Comparison of ENCODE assay signal across 23 mouse cellular contexts in genomic region chr4:136706696-136707095, GRCm38 (mm10).
DNase-seq lines count a peak whose midpoint lies in the region; ATAC-seq and TF ChIP-seq lines count a peak whose summit lies in the region.
"Had no signal": no experiment of that assay in that cellular context is flagged by ENCODE, and none has a peak within 500 bp of the region (broad histone marks: within the 10 kb centered on the region; RNA-seq: fewer than 3 reads in every experiment).

No protein-coding gene starts in this region.

- H3K4me3 ChIP-seq in embryonic facial prominence, embryonic 14.5 days (ENCODE audit: low read depth, low read length): no peak overlapping the region
- H3K4me3 ChIP-seq in embryonic facial prominence, embryonic 10.5 days: no peak overlapping the region
- H3K4me3 ChIP-seq in hindbrain, embryonic 15.5 days: no peak overlapping the region
- no peak overlapping the region for H3K4me3 ChIP-seq in hindbrain, embryonic 16.5 days (ENCODE audit: low read length)
- H3K4me3 ChIP-seq in midbrain, embryonic 15.5 days: no peak overlapping the region
- no peak overlapping the region for H3K4me3 ChIP-seq in midbrain, embryonic 16.5 days (ENCODE audit: low read depth, low read length)
- no peak overlapping the region for H3K4me3 ChIP-seq in layer of hippocampus, adult 2 months
- H3K4me3 ChIP-seq: embryonic facial prominence, embryonic 13.5 days; heart, embryonic 12.5 days; neural tube, embryonic 13.5 days had no signal

- WGBS in embryonic facial prominence, embryonic 14.5 days: 60% methylated on average over 4 of the region's 4 CpGs
- 67% methylated on average over 4 of the region's 4 CpGs for WGBS in embryonic facial prominence, embryonic 10.5 days
- 67% methylated on average over 4 of the region's 4 CpGs for WGBS in hindbrain, embryonic 15.5 days
- 63% methylated on average over 4 of the region's 4 CpGs for WGBS in hindbrain, embryonic 16.5 days
- 67% methylated on average over 4 of the region's 4 CpGs for WGBS in midbrain, embryonic 15.5 days
- 75% methylated on average over 4 of the region's 4 CpGs for WGBS in midbrain, embryonic 16.5 days

- no peaks in the 10 kb centered on the region for H3K36me3 ChIP-seq in embryonic facial prominence, embryonic 14.5 days (ENCODE audit: control insufficient read depth, insufficient read depth, low read length)
- H3K36me3 ChIP-seq in embryonic facial prominence, embryonic 10.5 days (replicated peaks): no peaks in the 10 kb centered on the region
- no peaks in the 10 kb centered on the region for H3K36me3 ChIP-seq in hindbrain, embryonic 15.5 days
- H3K36me3 ChIP-seq in hindbrain, embryonic 16.5 days (ENCODE audit: control insufficient read depth, insufficient read depth, low read length): no peaks in the 10 kb centered on the region
- no peaks in the 10 kb centered on the region for H3K36me3 ChIP-seq in midbrain, embryonic 15.5 days (replicated peaks)
- no peaks in the 10 kb centered on the region for H3K36me3 ChIP-seq in midbrain, embryonic 16.5 days (ENCODE audit: control insufficient read depth, insufficient read depth, low read length)
- H3K36me3 ChIP-seq: embryonic facial prominence, embryonic 13.5 days; heart, embryonic 12.5 days; neural tube, embryonic 13.5 days had no signal

- no peak for DNase-seq in embryonic facial prominence, embryonic 14.5 days (ENCODE audit: low spot score)
- DNase-seq in embryonic facial prominence, embryonic 10.5 days (ENCODE audit: low spot score): no peak
- DNase-seq in kidney, postnatal 36 days: peak; percentile 49 to 59
- DNase-seq in layer of hippocampus, adult 2 months (ENCODE audit: low spot score in 2 of 2): no peak
- DNase-seq: adrenal gland, postnatal 14 days; cerebellum, adult 2 months; cerebellum, postnatal 25 days; gastrocnemius, postnatal 10 days; heart, postnatal 10 days; retina, postnatal 1 day; right cerebral cortex, postnatal 25 days; spleen, adult 18-20 months; thymus, postnatal 36 days had no signal

- H3K9ac ChIP-seq in embryonic facial prominence, embryonic 14.5 days (ENCODE audit: low read depth, low read length): no peak overlapping the region
- no peak overlapping the region for H3K9ac ChIP-seq in hindbrain, embryonic 15.5 days
- H3K9ac ChIP-seq in hindbrain, embryonic 16.5 days (ENCODE audit: low read depth, low read length): no peak overlapping the region
- no peak overlapping the region for H3K9ac ChIP-seq in midbrain, embryonic 15.5 days
- H3K9ac ChIP-seq in midbrain, embryonic 16.5 days (ENCODE audit: low read depth, low read length): no peak overlapping the region
- H3K9ac ChIP-seq: embryonic facial prominence, embryonic 13.5 days; heart, embryonic 12.5 days; neural tube, embryonic 13.5 days had no signal

- H3K27ac ChIP-seq in embryonic facial prominence, embryonic 14.5 days (replicated peaks; ENCODE audit: low read depth, low read length): no peak overlapping the region
- no peak overlapping the region for H3K27ac ChIP-seq in embryonic facial prominence, embryonic 10.5 days (replicated peaks)
- H3K27ac ChIP-seq in hindbrain, embryonic 15.5 days (replicated peaks): no peak overlapping the region
- H3K27ac ChIP-seq in hindbrain, embryonic 16.5 days (ENCODE audit: low read depth, low read length): no peak overlapping the region
- H3K27ac ChIP-seq in midbrain, embryonic 15.5 days: no peak overlapping the region
- no peak overlapping the region for H3K27ac ChIP-seq in midbrain, embryonic 16.5 days (ENCODE audit: low read length)
- no peak overlapping the region for H3K27ac ChIP-seq in layer of hippocampus, adult 2 months
- H3K27ac ChIP-seq: embryonic facial prominence, embryonic 13.5 days; macrophage; neural tube, embryonic 13.5 days had no signal

- no peak overlapping the region for H3K4me2 ChIP-seq in embryonic facial prominence, embryonic 14.5 days (ENCODE audit: low read depth, low read length)
- no peak overlapping the region for H3K4me2 ChIP-seq in hindbrain, embryonic 15.5 days
- no peak overlapping the region for H3K4me2 ChIP-seq in hindbrain, embryonic 16.5 days (ENCODE audit: low read length)
- no peak overlapping the region for H3K4me2 ChIP-seq in midbrain, embryonic 15.5 days
- H3K4me2 ChIP-seq in midbrain, embryonic 16.5 days (ENCODE audit: low read length): no peak overlapping the region
- H3K4me2 ChIP-seq: embryonic facial prominence, embryonic 13.5 days; heart, embryonic 12.5 days; neural tube, embryonic 13.5 days had no signal

- peak; percentile 49; the same call in 1 of the 2 replicates for ATAC-seq in embryonic facial prominence, embryonic 14.5 days (ENCODE audit: low read depth)
- 0 out of 2 replicates have a peak, but pooled peaks have one; percentile 32 for ATAC-seq in hindbrain, embryonic 15.5 days (ENCODE audit: low FRiP score, low read depth)
- no peak for ATAC-seq in hindbrain, embryonic 16.5 days
- 0 out of 2 replicates have a peak, but pooled peaks have one; percentile 20 for ATAC-seq in midbrain, embryonic 15.5 days (replicated peaks)
- no peak for ATAC-seq in midbrain, embryonic 16.5 days
- ATAC-seq: activated CD4-positive, CD25-positive, alpha-beta regulatory T cell, adult 4 months; forebrain, embryonic 14.5 days had no signal

- peaks cover 4% of the 10 kb centered on the region; the same call in 1 of the 2 replicates for H3K4me1 ChIP-seq in embryonic facial prominence, embryonic 14.5 days (ENCODE audit: control insufficient read depth, insufficient read depth, low read length)
- H3K4me1 ChIP-seq in embryonic facial prominence, embryonic 10.5 days: peaks cover 67% of the 10 kb centered on the region
- peaks cover 42% of the 10 kb centered on the region for H3K4me1 ChIP-seq in hindbrain, embryonic 15.5 days (replicated peaks)
- peaks cover 23% of the 10 kb centered on the region for H3K4me1 ChIP-seq in hindbrain, embryonic 16.5 days (ENCODE audit: control insufficient read depth, insufficient read depth, low read depth, low read length)
- peaks cover 30% of the 10 kb centered on the region for H3K4me1 ChIP-seq in midbrain, embryonic 15.5 days
- H3K4me1 ChIP-seq in midbrain, embryonic 16.5 days (ENCODE audit: control insufficient read depth, insufficient read depth, low read length): peaks cover 10% of the 10 kb centered on the region

- no peaks in the 10 kb centered on the region for H3K9me3 ChIP-seq in embryonic facial prominence, embryonic 14.5 days (ENCODE audit: control insufficient read depth, low read length)
- H3K9me3 ChIP-seq in embryonic facial prominence, embryonic 10.5 days: no peaks in the 10 kb centered on the region
- no peaks in the 10 kb centered on the region for H3K9me3 ChIP-seq in hindbrain, embryonic 15.5 days
- H3K9me3 ChIP-seq in hindbrain, embryonic 16.5 days (ENCODE audit: control insufficient read depth, low read length): no peaks in the 10 kb centered on the region
- no peaks in the 10 kb centered on the region for H3K9me3 ChIP-seq in midbrain, embryonic 15.5 days
- no peaks in the 10 kb centered on the region for H3K9me3 ChIP-seq in midbrain, embryonic 16.5 days (replicated peaks; ENCODE audit: control insufficient read depth, low read length, poor library complexity, severe bottlenecking)
- H3K9me3 ChIP-seq: embryonic facial prominence, embryonic 13.5 days; heart, embryonic 12.5 days; neural tube, embryonic 13.5 days had no signal

- no peaks in the 10 kb centered on the region for H3K27me3 ChIP-seq in embryonic facial prominence, embryonic 14.5 days (replicated peaks; ENCODE audit: control insufficient read depth, insufficient read depth, low read length)
- H3K27me3 ChIP-seq in embryonic facial prominence, embryonic 10.5 days (replicated peaks; ENCODE audit: low read depth, poor library complexity, severe bottlenecking): no peaks in the 10 kb centered on the region
- no peaks in the 10 kb centered on the region for H3K27me3 ChIP-seq in hindbrain, embryonic 15.5 days
- H3K27me3 ChIP-seq in hindbrain, embryonic 16.5 days (replicated peaks; ENCODE audit: control insufficient read depth, insufficient read depth, low read length): no peaks in the 10 kb centered on the region
- no peaks in the 10 kb centered on the region for H3K27me3 ChIP-seq in midbrain, embryonic 15.5 days (replicated peaks)
- H3K27me3 ChIP-seq in midbrain, embryonic 16.5 days (ENCODE audit: control insufficient read depth, insufficient read depth, low read depth, low read length): no peaks in the 10 kb centered on the region
- H3K27me3 ChIP-seq: embryonic facial prominence, embryonic 13.5 days; neural tube, embryonic 13.5 days had no signal

- no peak for TF ChIP-seq CTCF in layer of hippocampus, adult 2 months (conservative IDR thresholded peaks at IDR 0.05)

Comparison
In these comparisons a context has a peak if more than half of its experiments do, and no peak if none do; other contexts are left out.
1. ATAC-seq: peak in embryonic facial prominence, embryonic 14.5 days (single experiment), hindbrain, embryonic 15.5 days (single experiment) and midbrain, embryonic 15.5 days (single experiment); none in hindbrain, embryonic 16.5 days (single experiment) and midbrain, embryonic 16.5 days (single experiment).
2. DNase-seq: peak in kidney, postnatal 36 days (2 of 2); none in embryonic facial prominence, embryonic 14.5 days (single experiment), embryonic facial prominence, embryonic 10.5 days (single experiment) and layer of hippocampus, adult 2 months (0 of 2).